Mouse (Mus musculus) cerebellum, adult 2 months (tissue): Measurements from ENCODE around the gene Prr12.

Experiments
- CTCF ChIP-seq: fragments of 200-500 bp; IDR thresholded peaks from 2 replicates; pipeline ENCODE4 v1.5.1; 2011; ENCODE audit warnings: low read depth, mild to moderate bottlenecking, control low read depth, low read length, moderate library complexity, borderline replicate concordance; ENCODE audit not compliant: insufficient read depth
- POLR2A ChIP-seq: fragments of 200-500 bp; IDR thresholded peaks from 2 replicates; pipeline ENCODE4 v1.6.1; 2011; ENCODE audit warnings: low read length, control low read depth, borderline replicate concordance; ENCODE audit not compliant: insufficient read depth

- TF ChIP-seq CTCF (no peak), POLR2A (no peak)
Observed at GRCm38 (mm10) chr7:45048001-45048890, 4.4 kb downstream of the Prr12 start.
